Mouse (Mus musculus) skeletal muscle tissue, adult 2 months (tissue): ENCODE data around the gene Zfp408.
"Not testable (repeated sequence)": the region's sequence is repeated elsewhere in the genome, so short reads cannot be mapped to it uniquely, and the experiment has no call there.

Experiments
- DNase-seq: peaks from one replicate; pipeline ENCODE4 v3.0.0-alpha.2; 2012; ENCODE audit warnings: low read depth, low spot score

Zfp408 gene

DNA sequence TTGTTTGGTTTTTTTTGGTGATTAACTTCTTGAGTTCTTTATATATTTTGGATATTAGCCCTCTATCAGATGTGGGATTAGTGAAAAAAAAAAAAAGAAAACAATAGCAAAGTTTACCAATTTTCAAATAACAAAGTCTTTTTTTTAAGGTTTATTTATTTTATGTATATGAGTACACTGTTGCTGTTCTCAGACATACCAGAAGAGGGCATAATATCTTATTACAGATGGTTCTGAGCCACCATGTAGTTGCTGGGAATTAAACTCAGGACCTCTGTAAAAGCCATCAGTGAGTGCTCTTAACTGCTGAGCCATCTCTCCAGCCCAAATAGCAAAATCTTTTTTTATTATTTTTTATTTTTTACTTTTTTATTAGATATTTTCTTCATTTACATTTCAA, 40.2 kb downstream of the Zfp408 start:
- DNase-seq: not testable (repeated sequence)

- no peak for DNase-seq
These were observed 47.2 kb downstream of the Zfp408 start for GRCm38 (mm10) chr2:91602389-91602788.

DNA sequence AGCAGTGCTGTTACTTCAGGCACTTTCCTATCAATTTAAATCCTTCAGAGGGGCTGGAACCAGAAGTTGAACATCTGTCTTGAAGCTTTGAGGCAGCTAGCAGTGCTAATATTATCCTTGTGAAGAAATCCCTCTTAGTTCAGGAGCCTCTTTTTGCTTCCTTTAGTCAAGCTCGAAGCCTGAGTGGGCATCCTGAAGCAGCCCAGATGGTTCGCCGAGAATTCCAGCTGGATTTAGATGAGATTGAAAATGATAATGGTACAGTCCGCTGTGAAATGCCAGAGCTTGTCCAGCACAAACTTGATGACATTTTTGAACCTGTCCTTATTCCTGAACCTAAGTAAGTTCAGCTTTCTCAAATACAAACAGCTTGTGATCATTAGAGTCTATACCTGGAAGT, 49.1 kb downstream of the Zfp408 start:
- DNase-seq: no peak
